Mouse (Mus musculus) heart, embryonic 15.5 days (tissue): Measurements from ENCODE around the gene Ppcdc. TPM values are rescaled to one million over a fixed set of nuclear protein-coding genes. Genes with fewer than 3 reads are reported as not detected.
A peak's percentile ranks its signal among the peaks of the same experiment; 100 is the strongest.
"Not testable (repeated sequence)": the region's sequence is repeated elsewhere in the genome, so short reads cannot be mapped to it uniquely, and the experiment has no call there.

ENCODE experiments used
- ATAC-seq: fragments of 200-750 bp; cut with Nextera tagmentation; replicated peaks from 2 replicates; pipeline ENCODE4 v1.8.0; 2017; ENCODE audit warnings: low read depth, moderate TSS enrichment; ENCODE audit not compliant: insufficient number of reproducible peaks, insufficient read depth, low FRiP score
- H3K27ac ChIP-seq: fragments of 300-500 bp; sonication (generic); 2 replicates; pipeline ENCODE4 v1.5.1; 2015; ENCODE audit warnings: mild to moderate bottlenecking, inconsistent platforms
- H3K27me3 ChIP-seq: fragments of 300-500 bp; sonication (generic); 2 replicates; pipeline ENCODE4 v1.6.1; 2015; ENCODE audit warnings: inconsistent platforms
- H3K36me3 ChIP-seq: fragments of 300-500 bp; sonication (generic); 2 replicates; pipeline ENCODE4 v1.6.1; 2015; ENCODE audit warnings: mild to moderate bottlenecking, inconsistent platforms
- H3K4me1 ChIP-seq: fragments of 300-500 bp; sonication (generic); replicated peaks from 2 replicates; pipeline ENCODE4 v1.6.1; 2015; ENCODE audit warnings: inconsistent platforms
- H3K4me2 ChIP-seq: fragments of 300-500 bp; sonication (generic); 2 replicates; pipeline ENCODE4 v1.6.1; 2015; ENCODE audit warnings: inconsistent platforms, mild to moderate bottlenecking, moderate library complexity
- H3K4me3 ChIP-seq: fragments of 300-500 bp; sonication (generic); 2 replicates; pipeline ENCODE4 v1.5.1; 2015; ENCODE audit warnings: mild to moderate bottlenecking, inconsistent platforms
- H3K9ac ChIP-seq: fragments of 300-500 bp; sonication (generic); 2 replicates; pipeline ENCODE4 v1.6.1; 2015; ENCODE audit warnings: mild to moderate bottlenecking, inconsistent platforms
- H3K9me3 ChIP-seq: fragments of 300-500 bp; sonication (generic); replicated peaks from 2 replicates; pipeline ENCODE4 v1.6.1; 2016; ENCODE audit warnings: inconsistent platforms
- WGBS: fragments of 180-500 bp; shearing (Covaris S2); methylation state at CpG from one replicate; pipeline ENCODE4 v1.1.7; 2015; ENCODE audit warnings: mixed read lengths; 5-methylcytosine and 5-hydroxymethylcytosine counted together
- polyA plus RNA-seq: library from polyadenylated mRNA; unstranded; fragments of >200 nt; fragmentation: Nextera tagmentation; extraction: Ambion mirVana; gene quantifications from 2 replicates; pipeline ENCODE4 v1.2.1, GENCODE M21; 2015

Ppcdc gene
- polyA plus RNA-seq, 1 experiment from 2014 or later: 17.0 TPM

GRCm38 (mm10) chr9:57428391-57428790 is 11.5 kb downstream of the Ppcdc start:
- H3K9me3 ChIP-seq: no peaks in the 10 kb centered on the region
- H3K9ac ChIP-seq: no peak overlapping the region
- no peaks in the 10 kb centered on the region for H3K27me3 ChIP-seq
- no peak overlapping the region for H3K4me3 ChIP-seq
- ATAC-seq: no peak
- H3K4me1 ChIP-seq: peaks cover 38% of the 10 kb centered on the region
- no peak overlapping the region for H3K4me2 ChIP-seq
- 30% methylated on average over 4 of the region's 4 CpGs for WGBS
- no peaks in the 10 kb centered on the region for H3K36me3 ChIP-seq
- H3K27ac ChIP-seq: no peak overlapping the region

- no peak overlapping the region for H3K4me2 ChIP-seq
- no peak overlapping the region for H3K4me3 ChIP-seq
- H3K9ac ChIP-seq: no peak overlapping the region
- ATAC-seq: no peak
- H3K27ac ChIP-seq: no peak overlapping the region
- peaks cover 34% of the 10 kb centered on the region for H3K4me1 ChIP-seq
- no peaks in the 10 kb centered on the region for H3K27me3 ChIP-seq
- no peaks in the 10 kb centered on the region for H3K9me3 ChIP-seq
- 67% methylated on average over 4 of the region's 4 CpGs for WGBS
- H3K36me3 ChIP-seq: no peaks in the 10 kb centered on the region
Measured at GRCm38 (mm10) chr9:57427937-57428336, 12.0 kb downstream of the Ppcdc start.

GRCm38 (mm10) chr9:57427123-57427522 is 12.8 kb downstream of the Ppcdc start:
- H3K27me3 ChIP-seq, H3K36me3 ChIP-seq, H3K9me3 ChIP-seq, H3K4me2 ChIP-seq, H3K9ac ChIP-seq, H3K4me3 ChIP-seq, ATAC-seq, H3K27ac ChIP-seq: not testable (repeated sequence)
- peaks cover 27% of the 10 kb centered on the region for H3K4me1 ChIP-seq
- WGBS: 86% methylated on average over 4 of the region's 4 CpGs

- Histone ChIP-seq H3K27me3 (no peaks in the 10 kb centered on the region), H3K9ac (no peak overlapping the region), H3K4me2 (no peak overlapping the region), H3K4me1 (peaks cover 46% of the 10 kb centered on the region), H3K9me3 (no peaks in the 10 kb centered on the region), H3K4me3 (no peak overlapping the region), H3K36me3 (no peaks in the 10 kb centered on the region), H3K27ac (peak overlapping the region; percentile 31)
- no peak for ATAC-seq
- 62% methylated on average over 3 of the region's 3 CpGs for WGBS
Measured at GRCm38 (mm10) chr9:57425116-57425515, 14.8 kb downstream of the Ppcdc start.

GRCm38 (mm10) chr9:57424066-57424465 is 15.9 kb downstream of the Ppcdc start:
- H3K9me3 ChIP-seq: no peaks in the 10 kb centered on the region
- H3K27me3 ChIP-seq: no peaks in the 10 kb centered on the region
- H3K36me3 ChIP-seq: no peaks in the 10 kb centered on the region
- H3K4me3 ChIP-seq: no peak overlapping the region
- 39% methylated on average over 6 of the region's 6 CpGs for WGBS
- no peak overlapping the region for H3K9ac ChIP-seq
- no peak for ATAC-seq
- peaks cover 53% of the 10 kb centered on the region for H3K4me1 ChIP-seq
- H3K4me2 ChIP-seq: no peak overlapping the region
- H3K27ac ChIP-seq: no peak overlapping the region

GRCm38 (mm10) chr9:57421688-57422111 is 18.2 kb downstream of the Ppcdc start:
- no peak overlapping the region for H3K9ac ChIP-seq
- no peak overlapping the region for H3K4me2 ChIP-seq
- H3K9me3 ChIP-seq: no peaks in the 10 kb centered on the region
- H3K36me3 ChIP-seq: no peaks in the 10 kb centered on the region
- H3K27ac ChIP-seq: peak overlapping the region; percentile 92
- no peak for ATAC-seq
- peaks cover 40% of the 10 kb centered on the region for H3K4me1 ChIP-seq
- WGBS: 44% methylated on average over 5 of the region's 5 CpGs
- H3K4me3 ChIP-seq: no peak overlapping the region
- no peaks in the 10 kb centered on the region for H3K27me3 ChIP-seq

- Histone ChIP-seq H3K27me3 (no peaks in the 10 kb centered on the region), H3K9me3 (no peaks in the 10 kb centered on the region), H3K4me1 (peaks cover 40% of the 10 kb centered on the region), H3K4me3 (no peak overlapping the region), H3K4me2 (peak overlapping the region; percentile 49), H3K27ac (peak overlapping the region; percentile 92), H3K9ac (no peak overlapping the region), H3K36me3 (no peaks in the 10 kb centered on the region)
- 31% methylated on average over 9 of the region's 9 CpGs for WGBS
- peak; percentile 47 for ATAC-seq
Measured at GRCm38 (mm10) chr9:57421121-57421571, 18.8 kb downstream of the Ppcdc start.

GRCm38 (mm10) chr9:57420321-57421120 is 19.4 kb downstream of the Ppcdc start:
- H3K36me3 ChIP-seq: no peaks in the 10 kb centered on the region
- H3K4me2 ChIP-seq: peak overlapping the region; percentile 49
- H3K27ac ChIP-seq: peak overlapping the region; percentile 92
- H3K9ac ChIP-seq: peak overlapping the region; percentile 23
- 2% methylated on average over 20 of the region's 20 CpGs for WGBS
- peaks cover 40% of the 10 kb centered on the region for H3K4me1 ChIP-seq
- no peak overlapping the region; the same call in 1 of the 2 replicates for H3K4me3 ChIP-seq
- no peaks in the 10 kb centered on the region for H3K9me3 ChIP-seq
- ATAC-seq: peak; percentile 92
- no peaks in the 10 kb centered on the region for H3K27me3 ChIP-seq

- Histone ChIP-seq H3K27me3 (no peaks in the 10 kb centered on the region), H3K4me2 (peak overlapping the region; percentile 49; the same call in 1 of the 2 replicates), H3K4me1 (peaks cover 37% of the 10 kb centered on the region), H3K36me3 (no peaks in the 10 kb centered on the region), H3K4me3 (no peak overlapping the region), H3K9me3 (no peaks in the 10 kb centered on the region), H3K27ac (peak overlapping the region; percentile 92), H3K9ac (peak overlapping the region; percentile 23; the same call in 1 of the 2 replicates)
- no peak for ATAC-seq
- 79% methylated on average over 16 of the region's 16 CpGs for WGBS
Measured at GRCm38 (mm10) chr9:57419521-57420267, 20.2 kb downstream of the Ppcdc start.

- H3K9ac ChIP-seq: no peak overlapping the region
- H3K9me3 ChIP-seq: no peaks in the 10 kb centered on the region
- ATAC-seq: no peak
- H3K27ac ChIP-seq: no peak overlapping the region
- WGBS: 73% methylated on average over 8 of the region's 8 CpGs
- no peak overlapping the region for H3K4me3 ChIP-seq
- H3K4me2 ChIP-seq: no peak overlapping the region
- no peaks in the 10 kb centered on the region for H3K27me3 ChIP-seq
- H3K36me3 ChIP-seq: no peaks in the 10 kb centered on the region
- H3K4me1 ChIP-seq: peaks cover 26% of the 10 kb centered on the region
Measured at GRCm38 (mm10) chr9:57417341-57417740, 22.6 kb downstream of the Ppcdc start.

GRCm38 (mm10) chr9:57407120-57407905 is 32.6 kb downstream of the Ppcdc start:
- no peaks in the 10 kb centered on the region for H3K9me3 ChIP-seq
- no peak overlapping the region for H3K4me2 ChIP-seq
- no peaks in the 10 kb centered on the region for H3K27me3 ChIP-seq
- H3K9ac ChIP-seq: no peak overlapping the region
- H3K27ac ChIP-seq: no peak overlapping the region
- H3K4me3 ChIP-seq: no peak overlapping the region
- peaks cover 5% of the 10 kb centered on the region for H3K4me1 ChIP-seq
- ATAC-seq: no peak
- no peaks in the 10 kb centered on the region for H3K36me3 ChIP-seq
- 68% methylated on average over 9 of the region's 9 CpGs for WGBS
